In genomic region chr4:98395346-98395689, GRCm38 (mm10) we compare ENCODE assay signal across 8 mouse cellular contexts. TPM values are rescaled to one million over a fixed set of nuclear protein-coding genes. Genes with fewer than 3 reads are reported as not detected.
DNase-seq lines count a peak whose midpoint lies in the region; ATAC-seq and TF ChIP-seq lines count a peak whose summit lies in the region.

No protein-coding gene starts in this region.

- ATAC-seq in common myeloid progenitor, adult 5-6 weeks (replicated peaks; ENCODE audit: low read depth, poor library complexity, severe bottlenecking): 0 out of 2 replicates have a peak, but pooled peaks have one; percentile 3
- no peak; the same call in 1 of the 2 replicates for ATAC-seq in hindbrain, embryonic 15.5 days (ENCODE audit: low FRiP score, low read depth)
- ATAC-seq in midbrain, postnatal 0 days (ENCODE audit: low FRiP score): no peak

- no peak for DNase-seq in layer of hippocampus, adult 2 months (ENCODE audit: low spot score in 2 of 2)
- DNase-seq in layer of hippocampus, postnatal 36 days: no peak
- peak; percentile 18 for DNase-seq in midbrain, postnatal 0 days (ENCODE audit: low spot score)
- DNase-seq in c-Kit-positive CD71-positive TER-119-positive erythroid progenitor cells, embryonic 14.5 days (ENCODE audit: low spot score): no peak
- no peak for DNase-seq in right cerebral cortex, postnatal 4 days
- no peak for DNase-seq in left cerebral cortex, postnatal 4 days

- intact Hi-C loops in left cerebral cortex, postnatal 4 days (cut with DNase I): no loop called here

- WGBS in hindbrain, embryonic 15.5 days: 3% methylated on average over 7 of the region's 7 CpGs
- WGBS in midbrain, postnatal 0 days: 1% methylated on average over 7 of the region's 7 CpGs

- no peaks in the 10 kb centered on the region for H3K36me3 ChIP-seq in hindbrain, embryonic 15.5 days
- no peaks in the 10 kb centered on the region for H3K36me3 ChIP-seq in midbrain, postnatal 0 days (ENCODE audit: insufficient read depth, low read length)

- peaks cover 5% of the 10 kb centered on the region for H3K4me1 ChIP-seq in hindbrain, embryonic 15.5 days (replicated peaks)
- no peaks in the 10 kb centered on the region; the same call in 1 of the 2 replicates for H3K4me1 ChIP-seq in midbrain, postnatal 0 days (ENCODE audit: insufficient read depth, low read length)

- H3K27me3 ChIP-seq in hindbrain, embryonic 15.5 days: no peaks in the 10 kb centered on the region
- H3K27me3 ChIP-seq in midbrain, postnatal 0 days (ENCODE audit: insufficient read depth, low read length): no peaks in the 10 kb centered on the region

- H3K4me2 ChIP-seq in hindbrain, embryonic 15.5 days: peak overlapping the region; percentile 65
- peak overlapping the region; percentile 92 for H3K4me2 ChIP-seq in midbrain, postnatal 0 days (ENCODE audit: low read depth, low read length, poor library complexity, severe bottlenecking)

- peak overlapping the region; percentile 84 for H3K9ac ChIP-seq in hindbrain, embryonic 15.5 days
- peak overlapping the region; percentile 98 for H3K9ac ChIP-seq in midbrain, postnatal 0 days (replicated peaks; ENCODE audit: low read length, poor library complexity, severe bottlenecking)

- H3K27ac ChIP-seq in layer of hippocampus, adult 2 months: peak overlapping the region; percentile 99
- peak overlapping the region; percentile 82 for H3K27ac ChIP-seq in hindbrain, embryonic 15.5 days (replicated peaks)
- peak overlapping the region; percentile 88 for H3K27ac ChIP-seq in midbrain, postnatal 0 days (ENCODE audit: low read depth, low read length)

- peak overlapping the region; percentile 87 for H3K4me3 ChIP-seq in layer of hippocampus, adult 2 months
- H3K4me3 ChIP-seq in hindbrain, embryonic 15.5 days: peak overlapping the region; percentile 55
- peak overlapping the region; percentile 89 for H3K4me3 ChIP-seq in midbrain, postnatal 0 days (ENCODE audit: low read depth, low read length)

- no peaks in the 10 kb centered on the region for H3K9me3 ChIP-seq in hindbrain, embryonic 15.5 days
- H3K9me3 ChIP-seq in midbrain, postnatal 0 days (ENCODE audit: low read length): no peaks in the 10 kb centered on the region

- no peak for TF ChIP-seq CTCF in layer of hippocampus, adult 2 months (conservative IDR thresholded peaks at IDR 0.05)
- no peak for TF ChIP-seq CTCF in midbrain, postnatal 0 days (IDR thresholded peaks at IDR 0.05)

RNA-seq across cellular contexts. Expression of gene Patj, which starts 0.3 kb away (rescaled TPM):
- 1 to 10 TPM; 6.7 to 8.0 TPM for total RNA-seq in layer of hippocampus, adult 2 months (2021)
- total RNA-seq in layer of hippocampus, postnatal 36 days (2021): 1 to 10 TPM; 6.4 to 9.5 TPM
- 7.8 and 12.5 TPM in 2 replicates for total RNA-seq in common myeloid progenitor, adult 5-6 weeks (2017)
- 7.6 and 10.8 TPM in 2 replicates for polyA plus RNA-seq in hindbrain, embryonic 15.5 days (2015; fragmentation: Nextera tagmentation; extraction: Ambion mirVana)
- total RNA-seq in midbrain, postnatal 0 days (2014; rRNA removed): 16.9 and 74.8 TPM in 2 replicates
- polyA plus RNA-seq in midbrain, postnatal 0 days (2015; fragmentation: Nextera tagmentation; extraction: Ambion mirVana): 6.9 and 7.7 TPM in 2 replicates
- 1 to 10 TPM; 8.0 to 9.3 TPM for total RNA-seq in left cerebral cortex, postnatal 4 days (2021)

RNA-seq across cellular contexts. Expression of gene Tm2d1, which starts 12.2 kb away (rescaled TPM):
- total RNA-seq in layer of hippocampus, adult 2 months (2021): 10 to 100 TPM; 39.4 to 40.6 TPM
- total RNA-seq in layer of hippocampus, postnatal 36 days (2021): 10 to 100 TPM; 38.2 to 41.4 TPM
- total RNA-seq in common myeloid progenitor, adult 5-6 weeks (2017): 16.3 and 26.7 TPM in 2 replicates
- polyA plus RNA-seq in hindbrain, embryonic 15.5 days (2015; fragmentation: Nextera tagmentation; extraction: Ambion mirVana): 135 and 137 TPM in 2 replicates
- total RNA-seq in midbrain, postnatal 0 days (2014; rRNA removed): 61.1 and 68.4 TPM in 2 replicates
- polyA plus RNA-seq in midbrain, postnatal 0 days (2015; fragmentation: Nextera tagmentation; extraction: Ambion mirVana): 159 and 170 TPM in 2 replicates
- total RNA-seq in left cerebral cortex, postnatal 4 days (2021): 10 to 100 TPM; 35.8 to 36.3 TPM
